Mouse (Mus musculus): ENCODE measurements around the gene Matn4. TPM values are rescaled to one million over a fixed set of nuclear protein-coding genes. Genes with fewer than 3 reads are reported as not detected.

Gene Matn4
- polyA plus RNA-seq, 1 experiment, result 0.93 TPM

- Histone ChIP-seq H3K36me3 (ENCODE audit: control insufficient read depth, insufficient read depth, low read length, poor library complexity, severe bottlenecking) (no peaks in the 10 kb centered on the region), H3K9ac (ENCODE audit: low read depth, poor library complexity, severe bottlenecking) (peak overlapping the region; percentile 94), H3K27ac (ENCODE audit: insufficient read depth, low read length) (peak overlapping the region; percentile 44), H3K4me3 (ENCODE audit: low read depth, low read length) (peak overlapping the region; percentile 97), H3K27me3 (ENCODE audit: control insufficient read depth, insufficient read depth, low read length, poor library complexity, severe bottlenecking) (no peaks in the 10 kb centered on the region), H3K4me1 (ENCODE audit: control insufficient read depth, insufficient read depth, low read length) (peaks cover 12% of the 10 kb centered on the region), H3K9me3 (replicated peaks; ENCODE audit: control insufficient read depth, insufficient read depth, low read length, poor library complexity, severe bottlenecking) (no peaks in the 10 kb centered on the region)
- TF ChIP-seq EP300 (IDR thresholded peaks at IDR 0.05; ENCODE audit: insufficient read depth, low read depth, low read length) (peak; percentile 86), CTCF (IDR thresholded peaks at IDR 0.05; ENCODE audit: low read depth, low read length) (no peak), POLR2A (IDR thresholded peaks at IDR 0.05; ENCODE audit: insufficient read depth, low read length) (peak; percentile 85)
These were observed 38.1 kb upstream of the Matn4 start for GRCm38 (mm10) chr2:164443051-164443437.

DNA sequence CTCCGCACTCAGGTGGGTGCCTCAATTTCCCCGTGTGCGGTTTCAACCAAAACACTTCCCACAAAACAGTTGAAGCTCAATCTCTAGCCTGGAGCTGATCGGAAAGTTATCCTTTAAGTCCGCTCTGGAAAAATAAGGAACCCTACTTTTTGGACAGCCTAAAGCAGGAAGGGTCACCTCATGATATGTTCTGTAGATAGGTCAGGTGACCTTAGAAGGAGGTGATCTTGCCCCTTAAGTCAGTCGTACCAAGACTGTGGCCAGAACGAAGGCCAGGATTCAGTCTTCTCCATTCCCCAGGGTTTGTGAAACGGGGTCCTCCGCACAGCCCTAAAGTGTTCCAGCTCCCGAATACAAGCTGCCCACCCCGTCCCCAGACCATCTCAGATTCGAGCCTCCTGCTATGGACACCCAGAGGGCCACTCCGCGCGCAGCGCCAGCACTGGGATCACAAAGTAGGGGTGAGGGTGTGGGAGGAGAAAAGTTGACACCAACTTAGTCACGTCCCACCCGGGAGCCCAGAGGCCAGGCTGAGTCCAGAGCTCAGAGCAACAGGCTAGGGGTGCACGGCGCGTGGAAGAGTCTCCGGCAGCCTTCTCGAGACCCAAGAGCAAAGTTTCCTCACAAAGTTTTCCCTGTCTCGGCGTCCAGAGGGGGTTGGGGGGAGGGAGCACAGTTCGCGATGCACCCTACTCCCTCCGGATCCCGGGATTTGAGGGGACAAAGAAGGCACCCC, 37.5 kb upstream of the Matn4 start:
- TF ChIP-seq CTCF (IDR thresholded peaks at IDR 0.05; ENCODE audit: low read depth, low read length), result no peak
- Histone ChIP-seq H3K36me3 (ENCODE audit: control insufficient read depth, insufficient read depth, low read length, poor library complexity, severe bottlenecking) (no peaks in the 10 kb centered on the region), H3K9me3 (replicated peaks; ENCODE audit: control insufficient read depth, insufficient read depth, low read length, poor library complexity, severe bottlenecking) (no peaks in the 10 kb centered on the region), H3K9ac (ENCODE audit: low read depth, poor library complexity, severe bottlenecking) (peak overlapping the region; percentile 94), H3K4me1 (ENCODE audit: control insufficient read depth, insufficient read depth, low read length) (peaks cover 12% of the 10 kb centered on the region), H3K27me3 (ENCODE audit: control insufficient read depth, insufficient read depth, low read length, poor library complexity, severe bottlenecking) (no peaks in the 10 kb centered on the region), H3K4me3 (ENCODE audit: low read depth, low read length) (peak overlapping the region; percentile 97), H3K27ac (ENCODE audit: insufficient read depth, low read length) (no peak overlapping the region)

DNA sequence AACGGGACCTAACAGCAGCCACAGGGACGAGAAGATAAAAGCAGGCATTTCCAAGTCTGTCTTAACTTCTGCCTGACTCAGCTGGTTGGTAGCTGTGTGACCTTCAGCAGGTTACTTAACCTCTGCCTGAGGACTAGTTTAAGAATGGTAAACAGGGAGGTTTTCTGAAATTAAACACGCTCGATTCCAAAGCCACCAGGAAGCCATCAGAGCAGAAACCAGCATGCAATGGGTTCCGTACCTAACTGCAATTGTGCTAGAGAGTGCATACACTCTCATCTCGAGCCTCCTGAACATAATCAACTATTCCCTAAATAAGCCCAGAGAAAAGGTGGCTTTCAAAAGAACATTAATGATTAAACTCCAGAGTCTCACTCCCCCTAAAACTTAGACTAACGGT, 36.8 kb upstream of the Matn4 start:
- TF ChIP-seq POLR2A (IDR thresholded peaks at IDR 0.05; ENCODE audit: insufficient read depth, low read length) (no peak), EP300 (IDR thresholded peaks at IDR 0.05; ENCODE audit: insufficient read depth, low read depth, low read length) (no peak), CTCF (IDR thresholded peaks at IDR 0.05; ENCODE audit: low read depth, low read length) (no peak)
- no peaks in the 10 kb centered on the region for H3K27me3 ChIP-seq (ENCODE audit: control insufficient read depth, insufficient read depth, low read length, poor library complexity, severe bottlenecking)
- H3K36me3 ChIP-seq (ENCODE audit: control insufficient read depth, insufficient read depth, low read length, poor library complexity, severe bottlenecking), result no peaks in the 10 kb centered on the region
- H3K27ac ChIP-seq (ENCODE audit: insufficient read depth, low read length), result no peak overlapping the region
- H3K4me3 ChIP-seq (ENCODE audit: low read depth, low read length), result peak overlapping the region; percentile 97
- H3K9ac ChIP-seq (ENCODE audit: low read depth, poor library complexity, severe bottlenecking), result peak overlapping the region; percentile 94
- H3K4me1 ChIP-seq (ENCODE audit: control insufficient read depth, insufficient read depth, low read length), result peaks cover 12% of the 10 kb centered on the region
- no peaks in the 10 kb centered on the region for H3K9me3 ChIP-seq (replicated peaks; ENCODE audit: control insufficient read depth, insufficient read depth, low read length, poor library complexity, severe bottlenecking)

- no peaks in the 10 kb centered on the region for H3K27me3 ChIP-seq (ENCODE audit: control insufficient read depth, insufficient read depth, low read length, poor library complexity, severe bottlenecking)
- H3K36me3 ChIP-seq (ENCODE audit: control insufficient read depth, insufficient read depth, low read length, poor library complexity, severe bottlenecking), result no peaks in the 10 kb centered on the region
- H3K9me3 ChIP-seq (replicated peaks; ENCODE audit: control insufficient read depth, insufficient read depth, low read length, poor library complexity, severe bottlenecking), result no peaks in the 10 kb centered on the region
- H3K9ac ChIP-seq (ENCODE audit: low read depth, poor library complexity, severe bottlenecking), result peak overlapping the region; percentile 94
- peak overlapping the region; percentile 97 for H3K4me3 ChIP-seq (ENCODE audit: low read depth, low read length)
- no peak overlapping the region for H3K27ac ChIP-seq (ENCODE audit: insufficient read depth, low read length)
- no peak for TF ChIP-seq CTCF (IDR thresholded peaks at IDR 0.05; ENCODE audit: low read depth, low read length)
- 0 out of 2 replicates have a peak, but pooled peaks have one; percentile 44 for TF ChIP-seq EP300 (IDR thresholded peaks at IDR 0.05; ENCODE audit: insufficient read depth, low read depth, low read length)
- no peak for TF ChIP-seq POLR2A (IDR thresholded peaks at IDR 0.05; ENCODE audit: insufficient read depth, low read length)
- peaks cover 14% of the 10 kb centered on the region for H3K4me1 ChIP-seq (ENCODE audit: control insufficient read depth, insufficient read depth, low read length)
These were observed 36.2 kb upstream of the Matn4 start for GRCm38 (mm10) chr2:164441155-164441554.

GRCm38 (mm10) chr2:164440314-164440713, 35.4 kb upstream of the Matn4 start:
- H3K9ac ChIP-seq (ENCODE audit: low read depth, poor library complexity, severe bottlenecking), result 0 out of 2 replicates have a peak overlapping the region, but pooled peaks have one; percentile 94
- peaks cover 17% of the 10 kb centered on the region for H3K4me1 ChIP-seq (ENCODE audit: control insufficient read depth, insufficient read depth, low read length)
- TF ChIP-seq EP300 (IDR thresholded peaks at IDR 0.05; ENCODE audit: insufficient read depth, low read depth, low read length) (no peak), POLR2A (IDR thresholded peaks at IDR 0.05; ENCODE audit: insufficient read depth, low read length) (no peak), CTCF (IDR thresholded peaks at IDR 0.05; ENCODE audit: low read depth, low read length) (no peak)
- no peak overlapping the region for H3K27ac ChIP-seq (ENCODE audit: insufficient read depth, low read length)
- H3K9me3 ChIP-seq (replicated peaks; ENCODE audit: control insufficient read depth, insufficient read depth, low read length, poor library complexity, severe bottlenecking), result no peaks in the 10 kb centered on the region
- H3K27me3 ChIP-seq (ENCODE audit: control insufficient read depth, insufficient read depth, low read length, poor library complexity, severe bottlenecking), result no peaks in the 10 kb centered on the region
- peak overlapping the region; percentile 20; the same call in 1 of the 2 replicates for H3K4me3 ChIP-seq (ENCODE audit: low read depth, low read length)
- H3K36me3 ChIP-seq (ENCODE audit: control insufficient read depth, insufficient read depth, low read length, poor library complexity, severe bottlenecking), result no peaks in the 10 kb centered on the region

DNA sequence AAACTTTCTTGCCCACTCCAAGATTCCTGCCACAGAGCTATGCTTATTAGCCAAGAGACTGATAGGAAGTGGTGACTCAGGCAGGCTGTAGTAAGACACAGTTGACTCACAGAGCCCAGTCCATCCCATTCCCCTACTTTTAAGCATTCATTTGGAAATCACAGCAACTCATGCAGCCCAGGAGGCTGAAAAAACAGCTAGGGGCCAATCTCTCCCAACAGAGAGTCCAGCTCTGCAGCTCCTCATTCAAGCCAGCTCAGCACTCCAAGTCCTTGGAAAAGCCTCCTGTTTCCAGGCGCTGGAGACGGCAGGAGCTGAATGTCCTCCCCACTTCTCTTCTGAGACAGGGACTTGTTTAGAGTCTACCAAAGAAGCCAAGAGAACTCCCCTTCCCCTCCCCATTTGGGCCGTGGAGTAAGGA, 34.1 kb upstream of the Matn4 start:
- no peak overlapping the region for H3K4me3 ChIP-seq (ENCODE audit: low read depth, low read length)
- no peaks in the 10 kb centered on the region for H3K9me3 ChIP-seq (replicated peaks; ENCODE audit: control insufficient read depth, insufficient read depth, low read length, poor library complexity, severe bottlenecking)
- H3K4me1 ChIP-seq (ENCODE audit: control insufficient read depth, insufficient read depth, low read length), result peaks cover 24% of the 10 kb centered on the region
- no peak overlapping the region for H3K9ac ChIP-seq (ENCODE audit: low read depth, poor library complexity, severe bottlenecking)
- no peaks in the 10 kb centered on the region for H3K36me3 ChIP-seq (ENCODE audit: control insufficient read depth, insufficient read depth, low read length, poor library complexity, severe bottlenecking)
- TF ChIP-seq CTCF (IDR thresholded peaks at IDR 0.05; ENCODE audit: low read depth, low read length) (no peak), EP300 (IDR thresholded peaks at IDR 0.05; ENCODE audit: insufficient read depth, low read depth, low read length) (no peak), POLR2A (IDR thresholded peaks at IDR 0.05; ENCODE audit: insufficient read depth, low read length) (no peak)
- H3K27ac ChIP-seq (ENCODE audit: insufficient read depth, low read length), result no peak overlapping the region
- no peaks in the 10 kb centered on the region for H3K27me3 ChIP-seq (ENCODE audit: control insufficient read depth, insufficient read depth, low read length, poor library complexity, severe bottlenecking)
